Mouse (Mus musculus) left cerebral cortex, postnatal 36 days (tissue): ENCODE data around the gene Olfr1034. TPM values are rescaled to one million over a fixed set of nuclear protein-coding genes. Genes with fewer than 3 reads are reported as not detected.
"Not testable (repeated sequence)": the region's sequence is repeated elsewhere in the genome, so short reads cannot be mapped to it uniquely, and the experiment has no call there.

Experiments
- DNase-seq, 2 experiments: peaks; one replicate each; pipeline ENCODE4 v3.0.0; 2021 to 2022; ENCODE audit warnings: low spot score in 2 of 2, mixed read lengths in 1 of 2
- intact Hi-C: fragments of 180-260 bp; cut with DNase I; formaldehyde crosslinking; loops from one replicate; pipeline ENCODE4 v1.15.1; 2025
- total RNA-seq, 2 experiments: library from RNA; stranded (reverse); gene quantifications; 2 replicates each; pipeline ENCODE4 v1.2.3; 2021

Olfr1034 gene
- not detected for total RNA-seq

GRCm38 (mm10) chr2:86045561-86045960, at the start of gene Olfr1034:
Gene Olfr1034 (plus strand): TSS chr2:86045861.
- no peak for DNase-seq
- intact Hi-C loops = no loop called here

GRCm38 (mm10) chr2:86005240-86005639, 40.4 kb upstream of the Olfr1034 start, which contains the start of gene Olfr1032:
Gene Olfr1032 (plus strand): TSS chr2:86005540.
- DNase-seq = no peak

GRCm38 (mm10) chr2:86020406-86020805, 25.3 kb upstream of the Olfr1034 start, which contains the start of gene Olfr1033:
Gene Olfr1033 (plus strand): TSS chr2:86020633.
- intact Hi-C loops, DNase-seq: not testable (repeated sequence)

More at GRCm38 (mm10) chr2:86005240-86005639, 40.4 kb upstream of the Olfr1034 start, which contains the start of gene Olfr1032:
- intact Hi-C loops = no loop called here

- DNase-seq, intact Hi-C loops: not testable (repeated sequence)
These were observed 24.1 kb upstream of the Olfr1034 start for GRCm38 (mm10) chr2:86021518-86021917.

- DNase-seq, intact Hi-C loops: not testable (repeated sequence)
These were observed 5.1 kb downstream of the Olfr1034 start for GRCm38 (mm10) chr2:86050777-86051176.

GRCm38 (mm10) chr2:86063766-86064165, 18.1 kb downstream of the Olfr1034 start:
- intact Hi-C loops, DNase-seq: not testable (repeated sequence)

- DNase-seq = no peak
- intact Hi-C loops = no loop called here
These were observed 24.5 kb downstream of the Olfr1034 start for GRCm38 (mm10) chr2:86070189-86070588.

- intact Hi-C loops, DNase-seq: not testable (repeated sequence)
These were observed 28.0 kb downstream of the Olfr1034 start, which contains the start of gene Olfr1036 for GRCm38 (mm10) chr2:86073692-86074091. Gene Olfr1036 (plus strand): TSS chr2:86073992.

- intact Hi-C loops = not testable (repeated sequence)
These were observed 34.8 kb downstream of the Olfr1034 start for GRCm38 (mm10) chr2:86080478-86080877.

GRCm38 (mm10) chr2:86087285-86087684, 41.6 kb downstream of the Olfr1034 start, which contains the start of gene Olfr1037:
Gene Olfr1037 (minus strand): TSS chr2:86087385.
- intact Hi-C loops = no loop called here

More at GRCm38 (mm10) chr2:86080478-86080877, 34.8 kb downstream of the Olfr1034 start:
- DNase-seq = not testable (repeated sequence)

More at GRCm38 (mm10) chr2:86087285-86087684, 41.6 kb downstream of the Olfr1034 start, which contains the start of gene Olfr1037:
- DNase-seq = no peak

Other genes with a start within 250 kb of the Olfr1034 start
- gene Olfr1016, start 243.3 kb upstream of the Olfr1034 start, total RNA-seq = not detected
- gene Olfr1018, start 227.4 kb upstream of the Olfr1034 start, total RNA-seq = not detected
- gene Olfr1019, start 200.4 kb upstream of the Olfr1034 start, total RNA-seq = not detected
- gene Olfr1020, start 198.8 kb upstream of the Olfr1034 start, total RNA-seq = not detected
- gene Olfr1022, start 177.3 kb upstream of the Olfr1034 start, total RNA-seq = not detected
- gene Olfr1023, start 160.2 kb upstream of the Olfr1034 start, total RNA-seq = not detected
- not detected for gene Olfr1024, start 140.8 kb upstream of the Olfr1034 start, total RNA-seq
- not detected for gene Olfr1025-ps1, start 130.7 kb upstream of the Olfr1034 start, total RNA-seq
- gene Olfr1026, start 124.3 kb upstream of the Olfr1034 start, total RNA-seq = not detected
- not detected for gene Olfr1028, start 95.4 kb upstream of the Olfr1034 start, total RNA-seq
- not detected for gene Olfr1029, start 72.0 kb upstream of the Olfr1034 start, total RNA-seq
- not detected for gene Olfr1030, start 66.6 kb upstream of the Olfr1034 start, total RNA-seq
- not detected for gene Olfr1031, start 55.6 kb upstream of the Olfr1034 start, total RNA-seq
- not detected for gene Olfr1032, start 40.3 kb upstream of the Olfr1034 start, total RNA-seq
- gene Olfr1033, start 25.2 kb upstream of the Olfr1034 start, total RNA-seq = not detected
- not detected for gene Olfr1036, start 28.1 kb downstream of the Olfr1034 start, total RNA-seq
- gene Olfr1037, start 41.5 kb downstream of the Olfr1034 start, total RNA-seq = not detected
- gene Olfr1039, start 90.1 kb downstream of the Olfr1034 start, total RNA-seq = not detected
- not detected for gene Olfr1040, start 100.9 kb downstream of the Olfr1034 start, total RNA-seq
- gene Olfr1042, start 116.0 kb downstream of the Olfr1034 start, total RNA-seq = not detected
- not detected for gene Olfr1043, start 121.7 kb downstream of the Olfr1034 start, total RNA-seq
- gene Olfr1044, start 132.0 kb downstream of the Olfr1034 start, total RNA-seq = not detected
- gene Olfr52, start 139.8 kb downstream of the Olfr1034 start, total RNA-seq = not detected
- gene Olfr1045, start 157.1 kb downstream of the Olfr1034 start, total RNA-seq = not detected
- not detected for gene Olfr1046, start 173.5 kb downstream of the Olfr1034 start, total RNA-seq
- not detected for gene Olfr1047, start 185.5 kb downstream of the Olfr1034 start, total RNA-seq
- gene Olfr1048, start 194.4 kb downstream of the Olfr1034 start, total RNA-seq = not detected
- gene Olfr1049, start 212.5 kb downstream of the Olfr1034 start, total RNA-seq = not detected
- not detected for gene Olfr1051, start 233.2 kb downstream of the Olfr1034 start, total RNA-seq
- gene Olfr1052, start 246.6 kb downstream of the Olfr1034 start, total RNA-seq = not detected